Mouse (Mus musculus) forelimb bud, embryonic 11.5 days (tissue): ENCODE data around the gene Maml2.

Source experiments
- DNase-seq: peaks from one replicate; pipeline ENCODE4 v3.0.0-alpha.2; 2012; ENCODE audit warnings: low read depth, low spot score

The Maml2 gene

GRCm38 (mm10) chr9:13309807-13310206, 12.1 kb downstream of the Maml2 start:
- DNase-seq, result no peak

DNA sequence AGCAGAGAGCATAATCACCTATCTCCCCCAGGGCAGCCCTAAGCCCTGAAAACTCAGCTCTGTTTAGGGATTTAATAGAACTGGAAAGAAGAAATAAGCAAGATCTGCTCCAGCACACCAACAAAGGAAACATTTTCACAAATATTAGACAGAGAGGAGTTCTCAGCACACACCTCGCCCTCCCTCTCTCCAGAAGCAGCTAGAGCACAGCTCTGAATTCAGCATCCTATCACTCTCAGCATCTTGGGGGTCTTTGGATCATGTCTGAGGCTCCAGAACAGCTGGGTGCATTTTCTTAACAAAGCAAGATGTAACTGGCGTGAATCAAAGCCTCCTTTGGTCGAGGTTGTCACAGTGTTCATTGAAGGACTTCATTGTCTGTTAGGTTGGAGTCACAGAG, 12.5 kb downstream of the Maml2 start:
- DNase-seq, result no peak

DNA sequence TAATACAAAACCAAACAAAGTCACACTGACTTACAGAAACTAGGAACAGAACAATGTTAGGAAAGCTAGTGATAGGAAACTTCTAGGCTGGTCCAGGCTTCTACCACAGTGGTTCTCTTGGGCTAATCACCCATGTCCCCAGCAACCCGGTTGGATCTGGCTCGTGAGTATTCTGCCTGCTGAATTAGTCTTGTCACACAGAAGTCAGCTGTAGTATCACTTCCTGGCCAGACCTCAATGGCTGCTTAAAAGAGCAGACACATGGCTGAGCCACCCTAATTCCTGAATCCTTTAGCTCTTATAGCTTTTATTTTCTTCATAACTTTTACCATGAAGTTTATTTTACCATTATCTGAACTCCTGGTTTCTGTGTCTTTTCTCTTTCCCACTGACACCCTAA, 13.3 kb downstream of the Maml2 start:
- no peak for DNase-seq

DNA sequence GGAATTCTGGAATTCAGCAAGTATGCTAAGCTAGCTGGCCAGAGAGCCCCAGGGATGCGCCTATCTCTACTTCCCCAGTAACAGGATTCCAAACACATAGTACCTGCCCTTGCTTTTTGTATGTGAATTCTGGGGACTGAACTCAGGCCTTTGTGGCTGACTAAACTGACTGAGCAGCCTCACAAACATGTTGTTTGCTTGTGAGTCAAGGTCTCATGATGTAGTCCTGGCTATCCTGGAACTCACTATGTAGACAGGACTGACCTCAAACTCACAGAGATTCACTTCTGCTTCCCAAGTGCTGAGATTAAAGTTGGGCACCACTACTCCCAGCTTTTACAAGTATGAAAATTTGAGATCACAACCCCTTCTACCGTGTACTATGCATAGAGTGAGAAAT, 16.2 kb downstream of the Maml2 start:
- no peak for DNase-seq

DNA sequence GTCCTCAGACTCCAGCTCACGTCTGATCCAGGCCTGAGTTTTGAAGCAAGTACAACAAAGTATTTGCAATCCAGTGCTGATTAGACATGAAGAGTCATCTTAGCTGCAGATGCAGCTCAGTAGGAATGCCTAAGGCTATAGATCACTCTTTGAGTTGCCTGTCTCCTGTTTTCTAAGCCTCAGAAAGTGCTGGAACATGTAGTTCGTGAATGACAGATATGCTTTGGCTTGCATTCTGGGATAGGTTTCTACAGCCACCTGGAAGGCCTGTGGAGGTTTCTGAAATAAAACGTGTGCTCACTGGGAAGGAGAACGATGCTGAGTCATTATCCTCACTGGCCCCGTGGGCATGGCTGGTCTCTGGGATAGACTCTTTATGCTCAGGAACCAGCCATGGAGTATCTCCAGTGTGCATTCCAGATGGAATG, 16.8 kb downstream of the Maml2 start:
- DNase-seq, result no peak

- no peak for DNase-seq
Measured at GRCm38 (mm10) chr9:13315393-13315792, 17.6 kb downstream of the Maml2 start.

GRCm38 (mm10) chr9:13319566-13319965, 21.8 kb downstream of the Maml2 start:
- DNase-seq, result no peak

GRCm38 (mm10) chr9:13320800-13321364, 23.1 kb downstream of the Maml2 start:
- no peak for DNase-seq

DNA sequence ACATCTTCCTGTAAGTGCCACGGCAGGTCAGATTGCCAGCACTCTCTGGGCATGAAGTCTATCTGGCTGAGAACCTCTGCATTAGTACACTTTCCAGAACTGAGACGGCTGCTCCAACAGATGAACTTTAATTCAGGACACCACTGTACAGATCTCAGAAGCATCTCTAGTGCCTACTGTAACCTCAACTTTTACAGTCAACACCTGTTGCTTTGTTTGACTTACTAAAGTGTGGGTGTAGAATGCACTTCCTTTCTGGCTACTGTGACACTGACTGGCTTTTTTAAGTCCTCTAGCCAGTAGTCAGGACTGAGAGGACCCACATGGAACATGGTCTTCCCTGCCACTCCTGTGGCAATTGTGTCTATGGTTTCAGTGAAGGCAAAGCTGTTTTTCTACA, 25.3 kb downstream of the Maml2 start:
- DNase-seq, result no peak

DNA sequence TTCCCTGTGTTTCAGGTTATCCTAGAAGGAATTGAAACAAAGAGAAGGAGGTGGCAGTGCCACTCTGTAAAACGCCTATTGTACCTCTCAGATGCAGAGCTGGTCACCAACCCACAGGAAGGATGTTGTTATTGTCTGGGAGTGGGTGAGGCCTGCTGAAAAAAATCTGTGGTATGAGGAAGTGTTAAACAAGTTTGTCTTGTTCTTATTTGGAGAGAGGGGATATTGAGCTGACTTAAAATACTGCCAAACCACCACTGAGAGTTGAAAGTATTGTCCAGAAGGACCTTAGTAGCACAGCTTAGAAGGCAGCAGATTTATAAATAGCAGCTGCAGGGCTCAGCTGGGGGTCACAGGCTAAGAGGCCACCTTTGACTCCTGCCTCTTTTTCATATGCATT, 25.9 kb downstream of the Maml2 start:
- no peak for DNase-seq

DNA sequence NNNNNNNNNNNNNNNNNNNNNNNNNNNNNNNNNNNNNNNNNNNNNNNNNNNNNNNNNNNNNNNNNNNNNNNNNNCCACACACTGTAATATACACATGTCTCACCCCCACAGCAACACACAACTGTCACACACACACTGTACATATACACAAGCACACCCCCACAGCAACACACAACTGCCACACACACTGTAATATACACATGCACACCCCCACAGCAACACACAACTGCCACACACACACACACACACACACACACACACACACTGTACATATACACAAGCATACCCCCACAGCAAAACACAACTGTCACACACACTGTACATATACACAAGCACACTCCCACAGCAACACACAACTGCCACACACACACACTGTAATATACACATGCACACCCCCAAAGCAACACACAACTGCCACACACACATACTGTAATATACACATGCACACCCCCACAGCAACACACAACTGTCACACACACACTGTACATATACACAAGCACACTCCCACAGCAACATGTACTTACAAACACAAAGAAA, 116.5 kb downstream of the Maml2 start:
- DNase-seq, result no peak

DNA sequence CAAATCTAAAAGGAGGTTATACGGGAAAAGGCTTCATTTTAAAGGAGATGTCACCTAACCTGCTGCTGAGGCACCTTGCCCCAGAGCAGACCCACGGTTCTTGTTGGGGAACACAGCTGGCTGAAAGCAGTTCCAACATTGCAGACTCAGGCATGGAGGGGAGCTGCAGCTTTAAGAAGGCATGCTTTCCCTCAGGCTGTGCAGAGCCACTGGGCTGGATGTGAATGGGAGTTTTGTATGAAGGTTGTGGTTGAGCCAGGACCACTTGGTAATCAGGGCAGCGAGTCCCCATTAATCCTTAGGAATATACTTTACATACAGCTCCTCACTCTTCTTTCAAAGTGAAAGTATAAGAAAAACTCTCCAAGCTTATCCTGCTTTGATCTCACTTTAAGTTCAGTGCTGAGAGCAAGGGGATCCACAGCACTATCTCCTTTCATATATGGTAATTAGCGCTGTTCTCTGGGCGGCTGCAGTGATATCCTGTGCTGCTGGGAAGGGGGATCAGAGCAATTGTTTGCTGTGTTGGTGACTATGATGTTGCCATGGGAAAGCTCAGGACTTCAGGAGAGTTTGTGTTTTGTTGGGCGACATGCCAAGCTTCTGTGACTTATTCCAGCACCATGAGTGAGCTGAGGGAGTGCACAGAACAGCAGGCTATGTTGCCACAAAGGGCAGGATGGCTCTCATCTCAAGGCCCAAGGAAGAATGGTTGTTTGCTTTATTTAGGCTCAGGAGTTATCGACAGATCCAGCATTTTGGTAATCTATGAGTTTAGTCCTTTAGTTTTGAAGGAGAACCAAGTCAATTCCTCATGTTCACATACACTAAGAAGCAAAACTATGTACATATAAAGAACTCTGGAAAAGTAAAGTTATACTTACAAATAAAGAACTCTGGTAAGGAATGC, 127.5 kb downstream of the Maml2 start:
- peak; percentile 57 for DNase-seq

GRCm38 (mm10) chr9:13429477-13430125, 131.8 kb downstream of the Maml2 start:
- no peak for DNase-seq

DNA sequence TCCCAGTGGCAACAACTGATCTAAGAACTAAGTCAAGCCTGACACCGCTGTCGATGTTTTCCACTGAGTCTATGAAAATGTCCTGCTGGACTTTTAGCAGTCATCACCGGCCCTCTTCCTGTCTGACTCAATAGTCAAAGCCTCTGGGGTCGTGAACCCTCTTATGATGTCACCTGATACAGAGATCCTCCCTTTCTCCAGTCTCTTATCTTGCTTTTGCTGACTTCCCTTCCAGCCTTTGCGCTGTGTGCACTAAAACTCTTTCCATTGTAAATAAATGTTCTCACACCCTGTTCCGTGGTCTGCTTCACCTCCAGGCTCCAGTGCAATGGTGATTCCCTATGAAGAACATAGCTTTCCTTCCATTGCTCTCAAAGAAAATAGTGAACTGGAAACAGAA, 132.5 kb downstream of the Maml2 start:
- no peak for DNase-seq

GRCm38 (mm10) chr9:13430744-13431143, 133.0 kb downstream of the Maml2 start:
- no peak for DNase-seq

DNA sequence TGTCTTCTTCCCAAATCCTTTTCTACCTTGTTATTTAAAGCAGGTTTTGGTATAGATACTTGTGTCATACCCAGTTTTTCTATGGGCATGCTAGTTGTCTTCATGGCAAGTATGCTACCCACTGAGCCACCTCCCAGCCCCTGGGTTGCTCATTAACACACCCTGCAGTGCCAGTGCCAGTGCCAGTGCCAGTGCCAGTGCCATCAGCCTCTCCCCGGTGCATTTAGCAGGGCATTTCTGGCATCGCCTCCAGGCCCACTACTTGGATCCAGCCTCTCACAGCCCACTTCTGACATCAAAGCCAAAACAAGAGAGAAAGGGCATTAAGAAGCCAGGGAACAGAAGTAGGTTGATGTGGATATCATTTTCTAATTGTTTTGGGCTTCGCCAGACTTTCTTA, 133.9 kb downstream of the Maml2 start:
- no peak for DNase-seq

GRCm38 (mm10) chr9:13433501-13434090, 135.8 kb downstream of the Maml2 start:
- DNase-seq, result no peak

DNA sequence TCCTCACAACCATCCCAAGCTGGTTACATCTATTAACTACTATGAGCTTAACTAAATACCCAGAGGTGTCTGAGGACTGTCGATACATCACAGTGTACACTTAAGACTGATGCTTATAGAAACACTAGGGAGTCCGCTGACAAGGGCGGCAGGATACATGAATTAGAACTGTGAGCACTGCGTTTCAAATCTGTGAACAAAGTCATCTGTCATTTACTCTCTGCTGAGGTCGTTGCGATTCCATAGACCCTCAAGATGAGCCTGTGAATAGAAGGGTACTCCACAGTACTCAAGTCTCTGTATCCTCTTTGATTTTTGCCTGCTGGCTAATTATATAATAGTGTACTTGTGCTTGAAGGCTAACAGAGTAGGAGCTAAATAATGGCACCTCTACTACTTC, 143.2 kb downstream of the Maml2 start:
- no peak for DNase-seq

DNA sequence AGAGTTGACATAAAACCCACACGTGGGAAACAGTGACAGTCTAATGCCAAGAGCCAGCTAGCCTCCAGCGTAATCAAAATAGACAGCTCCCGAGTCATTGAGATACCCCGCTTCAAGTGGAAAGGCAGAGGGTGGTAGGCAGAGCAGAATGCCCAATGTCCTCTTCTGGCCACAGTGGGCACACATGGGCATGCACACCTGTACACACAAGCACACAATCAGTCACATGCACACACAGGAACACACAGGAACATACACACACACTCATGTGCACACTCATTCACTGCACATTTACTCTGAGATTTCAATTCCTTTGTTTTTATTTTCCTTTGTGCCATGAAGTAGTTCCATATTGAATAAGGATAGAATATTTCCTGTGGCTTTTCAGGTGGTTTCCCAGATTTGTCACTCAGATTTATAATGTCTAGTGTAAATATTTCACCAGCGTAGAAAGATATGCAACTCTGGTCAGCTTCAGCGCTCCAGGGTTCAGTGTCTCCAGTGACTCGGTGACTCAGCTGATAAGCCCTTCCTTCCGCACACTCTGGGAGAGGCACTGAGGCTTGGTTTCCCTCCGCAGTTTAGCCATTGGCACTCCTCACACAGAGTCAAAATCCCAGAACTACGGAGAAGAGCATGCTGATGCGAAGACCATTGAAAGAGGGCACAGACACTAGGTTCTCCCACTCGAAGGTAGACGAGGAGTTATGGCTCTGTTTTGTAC, 144.4 kb downstream of the Maml2 start:
- DNase-seq, result no peak

- no peak for DNase-seq
Measured at GRCm38 (mm10) chr9:13443484-13444211, 145.9 kb downstream of the Maml2 start.

DNA sequence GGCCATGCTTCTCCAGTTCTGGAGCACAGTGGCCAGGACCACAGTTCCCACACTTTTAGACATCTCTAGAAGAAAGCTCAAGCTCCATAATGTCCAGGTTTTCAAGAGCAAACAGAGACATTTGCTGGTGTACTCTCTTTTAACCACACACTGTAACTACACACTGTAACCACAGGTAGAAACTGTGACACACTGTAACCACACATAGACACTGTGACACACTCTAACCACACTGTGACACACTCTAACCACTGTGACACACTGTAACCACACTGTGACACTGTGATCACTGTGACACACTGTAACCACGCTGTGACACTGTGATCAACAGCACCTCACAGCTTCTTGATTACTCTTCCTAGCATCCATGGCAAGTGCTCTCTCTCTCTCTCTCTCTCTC, 148.5 kb downstream of the Maml2 start:
- no peak for DNase-seq
